Mouse (Mus musculus) MEL (cell line): ENCODE results near the gene Rpn1. TPM values are rescaled to one million over a fixed set of nuclear protein-coding genes. Genes with fewer than 3 reads are reported as not detected.

Experiments used
- DNase-seq: peaks from one replicate; pipeline ENCODE4 v3.0.0; 2011; ENCODE audit warnings: low read depth, low spot score
- H3K27ac ChIP-seq: 2 replicates; pipeline ENCODE4 v1.5.1; 2012; ENCODE audit warnings: low read depth, mild to moderate bottlenecking, control low read depth, low read length, moderate library complexity; ENCODE audit not compliant: control insufficient read depth
- H3K27me3 ChIP-seq, 2 experiments: fragments of 150-350 bp in 1 of 2; sonication (generic) in 1 of 2; 2 replicates each; pipeline ENCODE4 v1.6.1; 2012; ENCODE audit warnings: low read length in 2 of 2, mild to moderate bottlenecking in 2 of 2, improper control_type of control experiment in 1 of 2, moderate library complexity in 1 of 2; ENCODE audit not compliant: insufficient read depth in 2 of 2, control insufficient read depth in 1 of 2
- H3K36me3 ChIP-seq, 2 experiments: 2 replicates each; pipeline ENCODE4 v1.6.1; 2012 to 2014; ENCODE audit warnings: low read length in 2 of 2, improper control_type of control experiment in 1 of 2, inconsistent platforms in 1 of 2, mild to moderate bottlenecking in 1 of 2; ENCODE audit not compliant: insufficient read depth in 2 of 2, control insufficient read depth in 1 of 2
- H3K4me1 ChIP-seq, 2 experiments: fragments of 150-350 bp in 1 of 2; sonication (generic) in 1 of 2; 2 replicates each; pipeline ENCODE4 v1.6.1; 2012; ENCODE audit warnings: low read length in 2 of 2, improper control_type of control experiment in 1 of 2, mild to moderate bottlenecking in 1 of 2; ENCODE audit not compliant: insufficient read depth in 2 of 2, control insufficient read depth in 1 of 2
- H3K4me3 ChIP-seq, 2 experiments: fragments of 150-350 bp in 1 of 2; sonication (generic) in 1 of 2; 2 replicates each; pipeline ENCODE4 v1.5.1; 2012; ENCODE audit warnings: low read depth in 2 of 2, low read length in 2 of 2, mild to moderate bottlenecking in 2 of 2, moderate library complexity in 2 of 2, control low read depth in 1 of 2, improper control_type of control experiment in 1 of 2; ENCODE audit not compliant: control insufficient read depth in 1 of 2, insufficient read depth in 1 of 2
- H3K79me2 ChIP-seq: 2 replicates; pipeline ENCODE4 v1.6.1; 2012; ENCODE audit warnings: mild to moderate bottlenecking, low read length, moderate library complexity; ENCODE audit not compliant: control insufficient read depth, poor library complexity, insufficient read depth
- H3K9ac ChIP-seq: 2 replicates; pipeline ENCODE4 v1.6.1; 2012; ENCODE audit warnings: low read depth, mild to moderate bottlenecking, control low read depth, low read length, moderate library complexity; ENCODE audit not compliant: control insufficient read depth, poor library complexity, severe bottlenecking
- H3K9me3 ChIP-seq: fragments of 150-350 bp; sonication (generic); replicated peaks from 2 replicates; pipeline ENCODE4 v1.6.1; 2012; ENCODE audit warnings: mild to moderate bottlenecking, low read length, improper control_type of control experiment, moderate library complexity; ENCODE audit not compliant: insufficient read depth
- CHD1 ChIP-seq: IDR thresholded peaks from 2 replicates; pipeline ENCODE4 v1.6.1; 2012; ENCODE audit warnings: low read depth, mild to moderate bottlenecking, inconsistent platforms, low read length, improper control_type of control experiment
- CTCF ChIP-seq, 3 experiments: IDR thresholded peaks in 2 of 3; conservative IDR thresholded peaks in 1 of 3; 2 replicates each; pipeline ENCODE4 v1.5.1; 2011 to 2012; ENCODE audit warnings: low read length in 3 of 3, low read depth in 2 of 3, mild to moderate bottlenecking in 2 of 3, improper control_type of control experiment in 1 of 3, inconsistent platforms in 1 of 3, mixed read lengths in 1 of 3, moderate library complexity in 1 of 3; ENCODE audit not compliant: control insufficient read depth in 1 of 3, insufficient read depth in 1 of 3, poor library complexity in 1 of 3, severe bottlenecking in 1 of 3
- ELF1 ChIP-seq: IDR thresholded peaks from 2 replicates; pipeline ENCODE4 v1.6.1; 2014; ENCODE audit warnings: low read depth, mild to moderate bottlenecking, inconsistent platforms, low read length, improper control_type of control experiment, moderate library complexity
- GATA1 ChIP-seq: IDR thresholded peaks from 2 replicates; pipeline ENCODE4 v1.6.1; 2011; ENCODE audit warnings: low read depth, low read length, improper control_type of control experiment
- HCFC1 ChIP-seq: IDR thresholded peaks from 2 replicates; pipeline ENCODE4 v1.6.1; 2012; ENCODE audit warnings: low read depth, mild to moderate bottlenecking, inconsistent platforms, low read length, improper control_type of control experiment, moderate library complexity
- JUND ChIP-seq: IDR thresholded peaks from 2 replicates; pipeline ENCODE4 v1.6.1; 2011; ENCODE audit warnings: low read depth, mild to moderate bottlenecking, improper control_type of control experiment, low read length
- MAZ ChIP-seq: IDR thresholded peaks from 2 replicates; pipeline ENCODE4 v1.6.1; 2012; ENCODE audit warnings: low read depth, mild to moderate bottlenecking, inconsistent platforms, low read length, improper control_type of control experiment
- MXI1 ChIP-seq: IDR thresholded peaks from 2 replicates; pipeline ENCODE4 v1.6.1; 2011; ENCODE audit warnings: mild to moderate bottlenecking, low read depth, low read length, improper control_type of control experiment
- MYB ChIP-seq: IDR thresholded peaks from 2 replicates; pipeline ENCODE4 v1.6.1; 2011; ENCODE audit warnings: mild to moderate bottlenecking, low read depth, low read length, improper control_type of control experiment
- POLR2AphosphoS2 ChIP-seq: IDR thresholded peaks from 2 replicates; pipeline ENCODE4 v1.6.1; 2011; ENCODE audit warnings: low read length, improper control_type of control experiment
- POLR2AphosphoS5 ChIP-seq: IDR thresholded peaks from 2 replicates; pipeline ENCODE4 v1.6.1; 2012; ENCODE audit warnings: low read depth, borderline replicate concordance, mild to moderate bottlenecking, inconsistent platforms, low read length, moderate library complexity, mixed read lengths
- RAD21 ChIP-seq: IDR thresholded peaks from 2 replicates; pipeline ENCODE4 v1.6.1; 2011; ENCODE audit warnings: mild to moderate bottlenecking, low read depth, low read length, improper control_type of control experiment
- SMC3 ChIP-seq: IDR thresholded peaks from 2 replicates; pipeline ENCODE4 v1.6.1; 2011; ENCODE audit warnings: low read depth, low read length, improper control_type of control experiment
- TAL1 ChIP-seq: IDR thresholded peaks from 2 replicates; pipeline ENCODE4 v1.6.1; 2012; ENCODE audit warnings: mild to moderate bottlenecking, inconsistent platforms, low read length, moderate library complexity, mixed read lengths
- TBP ChIP-seq: IDR thresholded peaks from 2 replicates; pipeline ENCODE4 v1.8.0; 2011; ENCODE audit warnings: low read depth, low read length, improper control_type of control experiment
- TCF12 ChIP-seq: IDR thresholded peaks from 2 replicates; pipeline ENCODE4 v1.6.1; 2014; ENCODE audit warnings: low read depth, mild to moderate bottlenecking, inconsistent platforms, low read length, improper control_type of control experiment, moderate library complexity
- USF1 ChIP-seq: IDR thresholded peaks from 2 replicates; pipeline ENCODE4 v1.6.1; 2014; ENCODE audit warnings: low read depth, mild to moderate bottlenecking, inconsistent platforms, low read length, improper control_type of control experiment, moderate library complexity
- ZC3H11A ChIP-seq: IDR thresholded peaks from 2 replicates; pipeline ENCODE4 v1.6.1; 2012; ENCODE audit warnings: low read depth, mild to moderate bottlenecking, inconsistent platforms, low read length, improper control_type of control experiment
- ZKSCAN1 ChIP-seq: IDR thresholded peaks from 2 replicates; pipeline ENCODE4 v1.6.1; 2012; ENCODE audit warnings: low read depth, mild to moderate bottlenecking, inconsistent platforms, low read length, improper control_type of control experiment, moderate library complexity
- polyA plus RNA-seq, 2 experiments: library from polyadenylated mRNA; stranded (reverse) in 1 of 2; unstranded in 1 of 2; fragments of >175 nt in 1 of 2; fragments of >200 nt in 1 of 2; gene quantifications; 2 replicates each; pipeline versions ENCODE4 v1.2.1 to v1.2.4; 2012; ENCODE audit warnings: low replicate concordance in 2 of 2, low read depth in 1 of 2; ENCODE audit not compliant: insufficient read length in 2 of 2, insufficient read depth in 1 of 2, missing spikeins in 1 of 2
- total RNA-seq: library from RNA; depleted of rRNA; stranded (reverse); fragments of 300-350 nt; gene quantifications from 2 replicates; pipeline ENCODE4 v1.2.3, GENCODE M21; 2012

Gene Rpn1
- total and polyA plus RNA-seq, 3 experiments: 289 to 412 (median 361) TPM

DNA sequence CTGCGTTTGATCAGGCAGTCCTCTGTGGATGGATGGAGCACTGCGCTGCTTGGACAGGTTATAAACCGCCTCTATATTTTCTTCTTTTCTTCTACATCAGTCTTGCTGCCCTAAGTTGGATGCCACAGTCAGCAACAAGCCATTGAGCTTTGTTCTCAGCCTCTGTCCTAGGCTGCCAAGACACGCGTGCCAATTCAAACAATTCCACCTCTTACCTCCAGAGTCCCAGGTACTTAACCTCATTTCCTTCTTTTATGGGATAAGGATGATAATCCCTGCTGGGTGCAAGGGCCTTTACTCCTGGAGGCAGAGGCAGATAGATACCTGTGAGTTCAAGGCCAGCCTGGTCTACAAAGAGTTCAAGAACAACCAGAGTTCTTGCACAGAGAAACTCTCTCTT is 33.1 kb upstream of the Rpn1 start:
- Histone ChIP-seq H3K27ac (no peak overlapping the region), H3K4me1 (peaks cover 6 to 10% of the 10 kb centered on the region in 2 experiments), H3K36me3 (peaks cover 0 to 13% of the 10 kb centered on the region in 2 experiments; a peak in 2 of 4 replicates), H3K79me2 (no peaks in the 10 kb centered on the region), H3K9ac (no peak overlapping the region), H3K4me3 (no peak overlapping the region), H3K27me3 (peaks cover 1 to 2% of the 10 kb centered on the region in 2 experiments), H3K9me3 (no peaks in the 10 kb centered on the region)
- DNase-seq: no peak
- no peak for TF ChIP-seq MYB
- no peak for TF ChIP-seq SMC3
- TF ChIP-seq ZC3H11A: no peak
- no peak for TF ChIP-seq GATA1
- TF ChIP-seq HCFC1: no peak

DNA sequence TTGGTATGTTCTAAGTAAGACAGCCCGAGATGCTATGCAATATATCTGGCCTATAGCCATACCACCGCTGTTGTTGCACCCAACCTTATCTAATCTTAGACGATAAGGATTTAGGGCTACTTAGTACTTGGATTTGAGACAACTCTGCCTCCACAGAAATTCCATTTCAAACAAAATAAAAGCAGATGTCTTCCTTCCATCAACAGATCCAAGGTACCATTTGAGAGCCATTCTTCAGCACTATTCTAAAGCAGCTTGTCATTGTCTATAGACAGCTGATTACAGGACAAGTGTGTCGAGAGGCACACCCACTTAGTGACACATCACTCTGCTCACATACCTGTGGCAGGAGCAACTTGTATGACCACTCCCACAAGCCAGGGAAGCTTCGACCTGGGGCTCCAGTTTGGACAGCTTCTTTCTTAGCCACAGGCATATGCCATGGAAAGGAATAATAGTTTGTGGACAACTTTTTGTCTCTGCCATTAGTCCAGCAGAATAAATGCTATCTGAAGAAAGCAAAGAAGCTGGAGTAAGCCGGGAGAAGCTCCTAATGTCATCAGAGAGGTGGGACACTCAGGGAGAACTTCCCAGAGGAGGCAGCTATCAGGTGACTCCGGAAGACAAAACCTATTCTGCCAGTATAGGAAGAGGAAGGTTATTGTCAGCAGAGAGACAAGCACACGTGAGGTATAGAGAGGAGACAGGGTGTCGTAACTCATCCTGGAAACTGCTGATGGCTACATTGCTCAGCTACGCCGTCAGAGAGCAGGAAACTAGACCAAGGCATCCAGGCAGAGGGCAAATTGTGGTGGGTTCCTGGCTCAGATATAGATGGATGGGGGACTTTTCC is 30.8 kb upstream of the Rpn1 start:
- no peak overlapping the region for H3K9ac ChIP-seq
- H3K27me3 ChIP-seq: peaks cover 6 to 15% of the 10 kb centered on the region in 2 experiments
- no peak overlapping the region for H3K27ac ChIP-seq

More for the DNA sequence above, 30.8 kb upstream of the Rpn1 start:
- no peak for DNase-seq
- no peak overlapping the region for H3K4me3 ChIP-seq
- H3K36me3 ChIP-seq: peaks cover 0 to 2% of the 10 kb centered on the region in 2 experiments; a peak in 2 of 4 replicates
- no peaks in the 10 kb centered on the region for H3K79me2 ChIP-seq
- peaks cover 0 to 3% of the 10 kb centered on the region in 2 experiments; a peak in 1 of 4 replicates for H3K4me1 ChIP-seq
- no peaks in the 10 kb centered on the region for H3K9me3 ChIP-seq
- TF ChIP-seq JUND: no peak
- no peak for TF ChIP-seq POLR2AphosphoS2
- no peak for TF ChIP-seq USF1
- TF ChIP-seq SMC3: no peak
- no peak for TF ChIP-seq HCFC1
- TF ChIP-seq ZC3H11A: no peak
- no peak for TF ChIP-seq MAZ
- TF ChIP-seq ELF1: no peak
- TF ChIP-seq ZKSCAN1: no peak
- no peak for TF ChIP-seq CTCF (IDR thresholded peaks at IDR 0.05 in 2 of 3, conservative IDR thresholded peaks at IDR 0.05 in 1 of 3; ENCODE audit: control insufficient read depth in 1 of 3, insufficient read depth in 1 of 3, low read depth in 2 of 3, low read length in 3 of 3, poor library complexity in 1 of 3, severe bottlenecking in 1 of 3)
- TF ChIP-seq MXI1: no peak
- no peak for TF ChIP-seq RAD21
- TF ChIP-seq MYB: no peak
- TF ChIP-seq CHD1: no peak
- no peak for TF ChIP-seq TAL1
- no peak for TF ChIP-seq TBP
- TF ChIP-seq GATA1: no peak
- TF ChIP-seq TCF12: no peak
- TF ChIP-seq POLR2AphosphoS5: no peak
